In the genomic region with DNA sequence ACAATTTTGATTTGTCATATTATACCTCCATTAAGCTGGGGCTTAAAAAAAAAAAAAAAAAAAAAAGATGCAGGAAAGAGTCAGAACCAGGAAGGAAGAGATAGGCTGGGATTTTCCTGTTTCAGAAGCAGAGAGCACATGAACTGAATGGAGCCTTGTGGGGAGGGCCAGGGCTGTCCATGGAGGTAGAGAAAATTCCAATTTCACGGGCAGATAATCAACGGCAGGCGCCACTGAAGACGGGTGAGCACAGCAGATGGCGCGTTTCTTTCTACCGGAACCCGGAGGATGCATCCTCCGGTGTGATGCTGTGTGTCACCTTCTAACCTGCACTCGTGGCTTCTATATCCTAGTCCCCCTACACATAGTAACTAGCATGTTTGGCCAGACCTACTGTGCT, we compare ENCODE assay signal across 21 mouse cellular contexts. TPM values are rescaled to one million over a fixed set of nuclear protein-coding genes. Genes with fewer than 3 reads are reported as not detected.
DNase-seq lines count a peak whose midpoint lies in the region; ATAC-seq and TF ChIP-seq lines count a peak whose summit lies in the region.
"Had no signal": no experiment of that assay in that cellular context is flagged by ENCODE, and none has a peak within 500 bp of the region (broad histone marks: within the 10 kb centered on the region; RNA-seq: fewer than 3 reads in every experiment).

No protein-coding gene starts in this region.

- no peak overlapping the region for H3K4me3 ChIP-seq in gastrocnemius, adult 2 months
- no peak overlapping the region for H3K4me3 ChIP-seq in embryonic facial prominence, embryonic 11.5 days (ENCODE audit: low read depth, low read length)
- H3K4me3 ChIP-seq in hindbrain, embryonic 16.5 days (ENCODE audit: low read length): no peak overlapping the region
- H3K4me3 ChIP-seq: heart, embryonic 12.5 days; left cerebral cortex, adult 2 months had no signal

- intact Hi-C loops in gastrocnemius, adult 2 months (cut with DNase I): no loop called here

- no peak for DNase-seq in gastrocnemius, adult 2 months
- DNase-seq in gastrocnemius, adult 18-20 months (ENCODE audit: low spot score): no peak
- DNase-seq in brain, embryonic 14.5 days (ENCODE audit: low read depth): peak; percentile 36
- peak; percentile 60 for DNase-seq in embryonic facial prominence, embryonic 11.5 days (ENCODE audit: low spot score)
- DNase-seq in spleen, postnatal 36 days (ENCODE audit: low spot score in 2 of 2): no peak
- DNase-seq in layer of hippocampus, postnatal 36 days: no peak
- DNase-seq: kidney, adult 9 months; retina, postnatal 1 day; thymus, postnatal 14 days had no signal

- no peak overlapping the region for H3K4me2 ChIP-seq in embryonic facial prominence, embryonic 11.5 days (ENCODE audit: low read depth, low read length)
- H3K4me2 ChIP-seq in hindbrain, embryonic 16.5 days (ENCODE audit: low read length): peak overlapping the region; percentile 35
- H3K4me2 ChIP-seq: heart, embryonic 12.5 days had no signal

- no peak for TF ChIP-seq CTCF in gastrocnemius, adult 2 months (IDR thresholded peaks at IDR 0.05)
- no peak for TF ChIP-seq CTCF in brain, embryonic 14.5 days (IDR thresholded peaks at IDR 0.05; ENCODE audit: borderline replicate concordance, extremely low read depth, insufficient read depth, insufficient read length)

- no peaks in the 10 kb centered on the region for H3K9me3 ChIP-seq in embryonic facial prominence, embryonic 11.5 days (replicated peaks; ENCODE audit: control insufficient read depth, low read length)
- peaks cover 2% of the 10 kb centered on the region for H3K9me3 ChIP-seq in hindbrain, embryonic 16.5 days (ENCODE audit: control insufficient read depth, low read length)
- H3K9me3 ChIP-seq: G1E; heart, embryonic 12.5 days had no signal

- H3K9ac ChIP-seq in embryonic facial prominence, embryonic 11.5 days (replicated peaks; ENCODE audit: low read length): no peak overlapping the region
- H3K9ac ChIP-seq in hindbrain, embryonic 16.5 days (ENCODE audit: low read depth, low read length): no peak overlapping the region; the same call in 1 of the 2 replicates
- H3K9ac ChIP-seq: heart, embryonic 12.5 days had no signal

- H3K4me1 ChIP-seq in embryonic facial prominence, embryonic 11.5 days (ENCODE audit: control insufficient read depth, insufficient read depth, low read length): peaks cover 2% of the 10 kb centered on the region; the same call in 1 of the 2 replicates
- H3K4me1 ChIP-seq in hindbrain, embryonic 16.5 days (ENCODE audit: control insufficient read depth, insufficient read depth, low read depth, low read length): no peaks in the 10 kb centered on the region

- peak overlapping the region; percentile 74 for H3K27ac ChIP-seq in gastrocnemius, adult 2 months
- no peak overlapping the region for H3K27ac ChIP-seq in embryonic facial prominence, embryonic 11.5 days (replicated peaks; ENCODE audit: low read depth, low read length)
- H3K27ac ChIP-seq in hindbrain, embryonic 16.5 days (ENCODE audit: low read depth, low read length): no peak overlapping the region
- H3K27ac ChIP-seq: left cerebral cortex, adult 2 months; macrophage had no signal

- H3K36me3 ChIP-seq in embryonic facial prominence, embryonic 11.5 days (replicated peaks; ENCODE audit: control insufficient read depth, insufficient read depth, low read depth, low read length): no peaks in the 10 kb centered on the region
- H3K36me3 ChIP-seq in hindbrain, embryonic 16.5 days (ENCODE audit: control insufficient read depth, insufficient read depth, low read length): no peaks in the 10 kb centered on the region
- H3K36me3 ChIP-seq: G1E; heart, embryonic 12.5 days had no signal

- no peak for TF ChIP-seq POLR2A in brain, embryonic 14.5 days (IDR thresholded peaks at IDR 0.05; ENCODE audit: borderline replicate concordance, extremely low read depth, insufficient read depth, insufficient read length, poor library complexity, severe bottlenecking)

- WGBS in embryonic facial prominence, embryonic 11.5 days: 43% methylated on average over 10 of the region's 10 CpGs
- WGBS in hindbrain, embryonic 16.5 days: 31% methylated on average over 10 of the region's 10 CpGs

- 0 out of 2 replicates have a peak, but pooled peaks have one; percentile 23 for ATAC-seq in embryonic facial prominence, embryonic 11.5 days (replicated peaks; ENCODE audit: insufficient number of reproducible peaks, low FRiP score, low TSS enrichment, low read depth)
- peak; percentile 70 for ATAC-seq in hindbrain, embryonic 16.5 days
- no peak for ATAC-seq in frontal cortex, adult (ENCODE audit: low TSS enrichment)

- no peaks in the 10 kb centered on the region; the same call in 1 of the 2 replicates for H3K27me3 ChIP-seq in embryonic facial prominence, embryonic 11.5 days (ENCODE audit: control insufficient read depth, insufficient read depth, low read length)
- no peaks in the 10 kb centered on the region for H3K27me3 ChIP-seq in hindbrain, embryonic 16.5 days (replicated peaks; ENCODE audit: control insufficient read depth, insufficient read depth, low read length)

RNA-seq across cellular contexts. Expression of gene Gm17364, which starts 22.6 kb away (rescaled TPM):
- not detected for total RNA-seq in gastrocnemius, adult 2 months (2021)
- total RNA-seq in gastrocnemius, adult 18-20 months (2021): not detected
- not detected in 2 replicates for polyA plus RNA-seq in brain, embryonic 14.5 days (2012; rRNA removed)
- polyA plus RNA-seq in embryonic facial prominence, embryonic 11.5 days (2014; fragmentation: Nextera tagmentation; extraction: Ambion mirVana): not detected in 2 replicates
- polyA plus RNA-seq in hindbrain, embryonic 16.5 days (2015; fragmentation: Nextera tagmentation; extraction: Ambion mirVana): not detected in 2 replicates
- total RNA-seq in layer of hippocampus, postnatal 36 days (2021): not detected
- total RNA-seq: adrenal gland, postnatal 4 days; G1E; gastrocnemius, adult 8-10 months; hematopoietic stem cell, adult 5-6 weeks; left cerebral cortex, adult 2 months had no signal
- polyA plus RNA-seq: G1E; heart, embryonic 12.5 days; large intestine, adult 2 months; limb, embryonic 14.5 days; macrophage; stomach, embryonic 16.5 days had no signal

RNA-seq across cellular contexts. Expression of gene Smim13, which starts 46.8 kb away (rescaled TPM):
- total RNA-seq in gastrocnemius, adult 2 months (2021): 10 to 100 TPM; 37.7 to 42.7 TPM
- total RNA-seq in gastrocnemius, adult 18-20 months (2021): 10 to 100 TPM; 37.3 to 37.5 TPM
- polyA plus RNA-seq in brain, embryonic 14.5 days (2012; rRNA removed): 17.3 and 24.5 TPM in 2 replicates
- 15.1 and 15.3 TPM in 2 replicates for polyA plus RNA-seq in embryonic facial prominence, embryonic 11.5 days (2014; fragmentation: Nextera tagmentation; extraction: Ambion mirVana)
- 28.5 and 31.3 TPM in 2 replicates for polyA plus RNA-seq in hindbrain, embryonic 16.5 days (2015; fragmentation: Nextera tagmentation; extraction: Ambion mirVana)
- total RNA-seq in layer of hippocampus, postnatal 36 days (2021): 100 to 1,000 TPM; 140 to 159 TPM

Comparison
In these comparisons a context has a peak if more than half of its experiments do, and no peak if none do; other contexts are left out.
1. DNase-seq: peak in brain, embryonic 14.5 days (single experiment) and embryonic facial prominence, embryonic 11.5 days (single experiment); none in gastrocnemius, adult 2 months (single experiment), gastrocnemius, adult 18-20 months (single experiment), spleen, postnatal 36 days (0 of 2) and layer of hippocampus, postnatal 36 days (0 of 2).